Mouse (Mus musculus) kidney, postnatal 25 days (tissue): Measurements from ENCODE around the gene Ccdc142.
A peak's percentile ranks its signal among the peaks of the same experiment; 100 is the strongest.

Experiments used
- DNase-seq, 2 experiments: peaks; one replicate each; pipeline ENCODE4 v3.0.0; 2021; ENCODE audit warnings: mixed read lengths in 2 of 2

Gene Ccdc142

DNA sequence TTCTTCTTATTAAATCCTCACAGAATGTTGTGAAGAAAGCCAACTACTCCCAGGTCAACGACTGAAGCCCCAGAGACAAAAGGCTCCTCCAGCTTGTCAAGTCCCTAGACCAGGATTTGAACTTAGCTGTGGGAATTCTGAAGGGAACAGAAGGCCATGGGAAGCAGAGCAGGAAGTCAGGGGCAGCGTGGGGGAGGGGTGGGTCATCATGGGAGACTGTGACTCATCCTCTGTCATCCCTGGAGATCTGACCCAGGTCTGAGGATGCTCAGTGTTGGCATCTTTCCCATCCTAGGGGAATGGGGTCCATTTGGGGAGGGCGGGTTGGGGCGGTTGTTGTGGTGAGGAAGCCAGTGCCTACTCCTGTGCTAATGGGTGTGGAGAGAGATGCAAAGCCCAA, 40.2 kb downstream of the Ccdc142 start:
- DNase-seq, result peak; percentile 48 to 56

DNA sequence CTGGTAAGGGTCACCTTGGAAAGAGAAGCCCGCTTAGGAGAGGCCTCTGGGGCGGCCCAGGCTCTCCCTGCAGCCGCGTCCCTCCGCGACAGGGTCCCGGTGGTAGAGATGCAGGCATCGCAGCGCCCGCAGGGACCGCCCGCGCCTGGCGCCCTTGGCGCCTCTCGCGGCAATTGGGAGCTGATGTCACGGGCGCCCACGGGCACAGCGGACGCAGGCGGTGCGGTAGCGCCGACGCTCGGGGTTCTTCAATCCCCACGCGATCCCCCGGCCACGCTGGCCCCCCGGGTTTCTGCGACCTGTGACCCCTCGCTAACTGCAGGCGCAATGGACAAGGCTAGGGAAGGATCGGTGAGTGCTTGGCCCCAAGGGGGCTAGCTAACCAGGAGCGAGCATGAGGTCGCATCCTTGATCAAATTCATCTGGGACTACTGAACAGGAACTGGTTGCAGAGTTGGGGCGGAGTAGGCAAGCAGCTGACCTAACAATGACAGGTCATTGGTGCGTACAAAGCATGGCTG, 40.9 kb downstream of the Ccdc142 start:
- DNase-seq, result peak in 1 of 2 experiments; percentile 56

- no peak for DNase-seq
Measured at GRCm38 (mm10) chr6:83142886-83143285, 41.5 kb downstream of the Ccdc142 start.

DNA sequence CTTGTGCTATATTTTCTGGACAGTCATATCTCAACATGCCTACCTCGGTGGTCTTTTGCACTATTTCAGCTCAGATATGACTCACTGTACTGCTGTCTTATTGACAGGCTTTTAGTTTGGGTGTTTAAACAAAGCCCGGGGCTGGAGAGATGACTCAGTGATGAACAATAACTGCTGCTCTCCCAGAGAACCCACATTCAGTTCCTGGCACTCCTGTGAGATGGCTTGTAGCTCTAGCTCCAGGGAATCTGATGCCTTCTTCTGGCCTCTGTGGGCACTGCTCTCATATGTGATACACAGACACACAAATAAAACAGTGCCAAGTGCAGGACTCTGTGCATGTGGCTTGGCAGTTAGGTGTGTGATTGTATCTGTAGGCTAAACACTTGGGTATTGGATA, 43.8 kb downstream of the Ccdc142 start:
- peak in 1 of 2 experiments; percentile 31 for DNase-seq

GRCm38 (mm10) chr6:83145805-83146204, 44.4 kb downstream of the Ccdc142 start:
- no peak for DNase-seq

GRCm38 (mm10) chr6:83147280-83147679, 45.9 kb downstream of the Ccdc142 start:
- peak in 1 of 2 experiments; percentile 50 for DNase-seq

- DNase-seq, result no peak
Measured at GRCm38 (mm10) chr6:83151721-83152120, 50.3 kb downstream of the Ccdc142 start.

GRCm38 (mm10) chr6:83153038-83153437, 51.6 kb downstream of the Ccdc142 start:
- peak in 1 of 2 experiments; percentile 31 for DNase-seq

GRCm38 (mm10) chr6:83153485-83153884, 52.1 kb downstream of the Ccdc142 start:
- DNase-seq, result peak in 1 of 2 experiments; percentile 39

DNA sequence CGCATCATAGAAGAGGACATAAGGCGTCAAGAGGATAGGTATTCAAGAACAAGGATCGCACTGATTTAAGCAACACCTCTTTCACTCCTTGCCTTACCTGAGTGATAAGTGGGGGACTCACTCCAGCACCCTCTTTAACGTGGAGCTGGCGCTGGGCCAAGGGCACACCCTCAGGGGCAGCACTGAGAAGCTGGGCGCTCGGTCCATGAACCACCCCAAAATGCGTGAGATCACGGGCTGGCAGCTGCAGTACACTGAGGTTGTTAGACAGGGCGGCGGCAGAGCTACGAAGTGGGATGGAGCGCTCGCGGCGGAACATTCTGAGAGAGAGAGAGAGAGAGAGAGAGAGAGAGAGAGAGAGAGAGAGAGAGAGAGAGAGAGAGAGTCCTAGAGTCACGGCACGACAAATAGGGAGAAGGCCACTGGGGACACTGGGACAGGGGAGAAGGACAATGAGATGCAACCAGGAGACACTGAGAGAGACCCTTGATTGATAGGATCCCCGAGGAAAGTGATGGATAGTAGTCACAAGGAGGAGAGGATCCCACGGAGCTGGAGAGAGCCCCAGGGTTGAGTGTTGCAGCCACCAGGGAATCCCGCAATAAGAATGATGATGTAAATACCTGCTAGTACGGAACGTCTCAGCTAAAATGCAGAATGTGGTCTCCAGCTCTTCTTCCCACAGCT, 54.3 kb downstream of the Ccdc142 start:
- peak in 1 of 2 experiments; percentile 40 for DNase-seq

- peak; percentile 63 to 75 for DNase-seq
Measured at GRCm38 (mm10) chr6:83156259-83156684, 54.9 kb downstream of the Ccdc142 start, which contains the start of the genes Wdr54 and 1700003E16Rik. Wdr54 (minus strand) TSS chr6:83156397. 1700003E16Rik (plus strand) TSS chr6:83156404.
